Mouse (Mus musculus) heart, postnatal 25 days (tissue): ENCODE results near the gene Fcho2. TPM values are rescaled to one million over a fixed set of nuclear protein-coding genes. Genes with fewer than 3 reads are reported as not detected.

Source experiments
- DNase-seq: peaks from one replicate; pipeline ENCODE4 v3.0.0; 2022; ENCODE audit warnings: low spot score
- intact Hi-C: fragments of 180-260 bp; cut with DNase I; formaldehyde crosslinking; loops from one replicate; pipeline ENCODE4 v1.15.1; 2025
- total RNA-seq, 2 experiments: library from RNA; stranded (reverse); gene quantifications; 2 replicates each; pipeline ENCODE4 v1.2.3; 2021

The Fcho2 gene
- total RNA-seq, 2 experiments from 2014 or later: 33.7 to 40.2 TPM

GRCm38 (mm10) chr13:98689605-98690290, 125.5 kb downstream of the Fcho2 start:
- DNase-seq: no peak
- intact Hi-C loops: no loop called here

GRCm38 (mm10) chr13:98687931-98688330, 127.3 kb downstream of the Fcho2 start:
- intact Hi-C loops: no loop called here
- no peak for DNase-seq

GRCm38 (mm10) chr13:98684144-98684900, 130.9 kb downstream of the Fcho2 start:
- intact Hi-C loops: no loop called here
- DNase-seq: no peak

GRCm38 (mm10) chr13:98683412-98683811, 131.8 kb downstream of the Fcho2 start:
- DNase-seq: no peak
- intact Hi-C loops: no loop called here

- intact Hi-C loops: no loop called here
- no peak for DNase-seq
Measured at GRCm38 (mm10) chr13:98680470-98681060, 134.7 kb downstream of the Fcho2 start.

- DNase-seq: no peak
- intact Hi-C loops: no loop called here
Measured at GRCm38 (mm10) chr13:98679631-98680041, 135.6 kb downstream of the Fcho2 start.

GRCm38 (mm10) chr13:98679230-98679629, 136.0 kb downstream of the Fcho2 start:
- no peak for DNase-seq
- intact Hi-C loops: no loop called here

- intact Hi-C loops: no loop called here
- DNase-seq: no peak
Measured at GRCm38 (mm10) chr13:98673922-98674321, 141.3 kb downstream of the Fcho2 start.

Other genes starting within 250 kb of the Fcho2 start
- not detected for gene Tmem174, start 178.0 kb downstream of the Fcho2 start, total RNA-seq
- 10 to 100 TPM in 1 of 2 experiments, 1 to 10 TPM in 1; 3.2 to 10.6 TPM for gene Tmem171, start 120.6 kb downstream of the Fcho2 start, total RNA-seq
- gene Tnpo1, start 110.9 kb upstream of the Fcho2 start, total RNA-seq: 10 to 100 TPM; 73.0 to 73.3 TPM
- gene 1700024P04Rik, start 169.1 kb upstream of the Fcho2 start, total RNA-seq: not detected